Mouse (Mus musculus) erythroblast, embryonic 14.5 days (primary cell): ENCODE measurements around the gene Srek1.

Experiments used
- GATA1 ChIP-seq: IDR thresholded peaks from 2 replicates; pipeline ENCODE4 v1.6.1; 2012; ENCODE audit warnings: low read length, inconsistent platforms, mixed read lengths
- TAL1 ChIP-seq: IDR thresholded peaks from 3 replicates; pipeline ENCODE4 v1.6.1; 2012; ENCODE audit warnings: low read length, inconsistent platforms, mixed read lengths

- TF ChIP-seq TAL1 (no peak), GATA1 (no peak)
Measured at GRCm38 (mm10) chr13:103770821-103771220, 3.6 kb downstream of the Srek1 start.
